Mouse (Mus musculus): ENCODE measurements around the gene Rps11. TPM values are rescaled to one million over a fixed set of nuclear protein-coding genes. Genes with fewer than 3 reads are reported as not detected.

Rps11 gene
- polyA plus RNA-seq, 1 experiment from 2014 or later, result 2,209 TPM

GRCm38 (mm10) chr7:45125144-45125600, 933 bp upstream of the Rps11 start:
- peak overlapping the region; percentile 100 for H3K9ac ChIP-seq (ENCODE audit: low read depth, low read length)
- no peak for DNase-seq (ENCODE audit: low spot score)
- ATAC-seq (replicated peaks; ENCODE audit: low FRiP score), result no peak; the same call in 1 of the 2 replicates
- peak overlapping the region; percentile 99; the same call in 1 of the 2 replicates for H3K4me3 ChIP-seq (ENCODE audit: low read depth, low read length)
- WGBS, result 15% methylated on average over 7 of the region's 7 CpGs
- no peaks in the 10 kb centered on the region for H3K27me3 ChIP-seq (replicated peaks; ENCODE audit: control insufficient read depth, insufficient read depth, low read length)
- H3K4me2 ChIP-seq, result peak overlapping the region; percentile 97
- H3K9me3 ChIP-seq (ENCODE audit: control insufficient read depth, low read length), result no peaks in the 10 kb centered on the region
- peaks cover 50% of the 10 kb centered on the region for H3K36me3 ChIP-seq (ENCODE audit: control insufficient read depth, insufficient read depth, low read length)
- H3K27ac ChIP-seq (ENCODE audit: low read depth, low read length), result peak overlapping the region; percentile 100
- peaks cover 51% of the 10 kb centered on the region for H3K4me1 ChIP-seq (replicated peaks; ENCODE audit: control insufficient read depth, insufficient read depth, low read length)

DNA sequence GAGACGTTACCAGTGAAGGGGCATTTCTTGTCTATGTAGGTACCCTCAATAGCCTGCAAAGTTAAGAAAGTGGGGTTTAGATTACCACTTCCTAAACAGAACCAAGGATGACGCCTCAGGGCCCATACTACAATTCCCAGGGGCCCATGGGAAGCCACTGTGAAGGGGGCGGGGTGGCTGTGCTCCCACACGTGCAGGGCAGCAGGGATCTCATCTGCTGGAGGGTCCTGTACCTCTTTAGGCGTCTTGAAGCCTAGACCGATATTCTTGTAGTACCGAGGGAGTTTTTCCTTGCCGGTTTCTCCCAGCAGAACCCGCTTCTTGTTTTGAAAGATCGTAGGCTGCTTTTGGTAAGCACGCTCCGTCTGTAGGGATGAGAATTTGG, 1.1 kb downstream of the Rps11 start:
- WGBS, result 13% methylated on average over 12 of the region's 12 CpGs
- no peaks in the 10 kb centered on the region for H3K27me3 ChIP-seq (replicated peaks; ENCODE audit: control insufficient read depth, insufficient read depth, low read length)
- peak overlapping the region; percentile 93 for H3K4me3 ChIP-seq (ENCODE audit: low read depth, low read length)
- peaks cover 45% of the 10 kb centered on the region for H3K4me1 ChIP-seq (replicated peaks; ENCODE audit: control insufficient read depth, insufficient read depth, low read length)
- H3K27ac ChIP-seq (ENCODE audit: low read depth, low read length), result peak overlapping the region; percentile 100
- peak overlapping the region; percentile 87 for H3K4me2 ChIP-seq
- no peak for DNase-seq (ENCODE audit: low spot score)
- no peak for ATAC-seq (replicated peaks; ENCODE audit: low FRiP score)
- no peaks in the 10 kb centered on the region for H3K9me3 ChIP-seq (ENCODE audit: control insufficient read depth, low read length)
- peaks cover 56% of the 10 kb centered on the region for H3K36me3 ChIP-seq (ENCODE audit: control insufficient read depth, insufficient read depth, low read length)
- peak overlapping the region; percentile 98 for H3K9ac ChIP-seq (ENCODE audit: low read depth, low read length)

DNA sequence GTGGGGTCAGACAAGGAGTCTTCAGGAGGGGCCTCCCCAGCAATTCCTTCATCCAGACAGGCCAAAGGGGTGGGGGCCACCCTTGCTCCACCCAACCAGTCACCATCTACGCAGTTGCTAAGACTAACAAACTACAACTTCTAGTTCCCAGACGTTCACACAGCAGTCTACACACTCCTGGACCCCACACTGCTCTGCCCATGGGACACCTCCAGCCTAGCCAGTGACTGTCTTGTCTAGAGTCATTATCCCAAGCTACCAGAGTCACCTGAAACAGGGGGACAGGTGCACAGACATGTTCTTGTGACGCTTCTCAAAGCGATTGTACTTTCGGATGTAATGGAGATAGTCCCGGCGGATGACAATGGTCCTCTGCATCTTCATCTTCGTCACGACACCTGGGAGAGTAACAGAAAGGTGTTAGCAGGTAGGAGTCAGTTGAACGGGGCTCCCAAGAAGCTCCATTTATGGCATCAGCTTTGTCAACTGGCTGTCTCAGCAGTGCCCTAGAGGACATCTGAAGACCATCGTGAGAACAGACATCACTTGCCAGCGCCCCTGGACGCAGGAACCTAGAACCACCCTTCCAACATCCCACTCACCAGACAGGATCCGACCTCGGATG, 1.6 kb downstream of the Rps11 start:
- no peak for DNase-seq (ENCODE audit: low spot score)
- peaks cover 49% of the 10 kb centered on the region for H3K4me1 ChIP-seq (replicated peaks; ENCODE audit: control insufficient read depth, insufficient read depth, low read length)
- ATAC-seq (replicated peaks; ENCODE audit: low FRiP score), result no peak
- H3K36me3 ChIP-seq (ENCODE audit: control insufficient read depth, insufficient read depth, low read length), result peaks cover 56% of the 10 kb centered on the region
- peak overlapping the region; percentile 100 for H3K27ac ChIP-seq (ENCODE audit: low read depth, low read length)
- 68% methylated on average over 15 of the region's 15 CpGs for WGBS
- H3K27me3 ChIP-seq (replicated peaks; ENCODE audit: control insufficient read depth, insufficient read depth, low read length), result no peaks in the 10 kb centered on the region
- H3K4me3 ChIP-seq (ENCODE audit: low read depth, low read length), result peak overlapping the region; percentile 93
- H3K9ac ChIP-seq (ENCODE audit: low read depth, low read length), result peak overlapping the region; percentile 98
- peak overlapping the region; percentile 87 for H3K4me2 ChIP-seq
- H3K9me3 ChIP-seq (ENCODE audit: control insufficient read depth, low read length), result no peaks in the 10 kb centered on the region

- Histone ChIP-seq H3K4me1 (replicated peaks; ENCODE audit: control insufficient read depth, insufficient read depth, low read length) (peaks cover 47% of the 10 kb centered on the region), H3K4me3 (ENCODE audit: low read depth, low read length) (peak overlapping the region; percentile 93), H3K9me3 (ENCODE audit: control insufficient read depth, low read length) (no peaks in the 10 kb centered on the region), H3K27me3 (replicated peaks; ENCODE audit: control insufficient read depth, insufficient read depth, low read length) (no peaks in the 10 kb centered on the region), H3K9ac (ENCODE audit: low read depth, low read length) (0 out of 2 replicates have a peak overlapping the region, but pooled peaks have one; percentile 98), H3K4me2 (peak overlapping the region; percentile 87), H3K36me3 (ENCODE audit: control insufficient read depth, insufficient read depth, low read length) (peaks cover 50% of the 10 kb centered on the region), H3K27ac (ENCODE audit: low read depth, low read length) (peak overlapping the region; percentile 100)
- no peak for DNase-seq (ENCODE audit: low spot score)
- ATAC-seq (replicated peaks; ENCODE audit: low FRiP score), result no peak
These were observed 2.3 kb downstream of the Rps11 start for GRCm38 (mm10) chr7:45121966-45122365.

- no peak for DNase-seq (ENCODE audit: low spot score)
- ATAC-seq (replicated peaks; ENCODE audit: low FRiP score), result no peak
- 56% methylated on average over 8 of the region's 8 CpGs for WGBS
- Histone ChIP-seq H3K36me3 (ENCODE audit: control insufficient read depth, insufficient read depth, low read length) (peaks cover 44% of the 10 kb centered on the region), H3K27me3 (replicated peaks; ENCODE audit: control insufficient read depth, insufficient read depth, low read length) (no peaks in the 10 kb centered on the region), H3K4me1 (replicated peaks; ENCODE audit: control insufficient read depth, insufficient read depth, low read length) (peaks cover 41% of the 10 kb centered on the region), H3K27ac (ENCODE audit: low read depth, low read length) (peak overlapping the region; percentile 100), H3K9me3 (ENCODE audit: control insufficient read depth, low read length) (no peaks in the 10 kb centered on the region), H3K4me2 (peak overlapping the region; percentile 87), H3K4me3 (ENCODE audit: low read depth, low read length) (no peak overlapping the region; the same call in 1 of the 2 replicates), H3K9ac (ENCODE audit: low read depth, low read length) (peak overlapping the region; percentile 35; the same call in 1 of the 2 replicates)
These were observed 2.8 kb downstream of the Rps11 start for GRCm38 (mm10) chr7:45121404-45121803.

- no peak overlapping the region for H3K4me2 ChIP-seq
- no peak overlapping the region for H3K4me3 ChIP-seq (ENCODE audit: low read depth, low read length)
- H3K27ac ChIP-seq (ENCODE audit: low read depth, low read length), result peak overlapping the region; percentile 16; the same call in 1 of the 2 replicates
- H3K4me1 ChIP-seq (replicated peaks; ENCODE audit: control insufficient read depth, insufficient read depth, low read length), result peaks cover 34% of the 10 kb centered on the region
- no peaks in the 10 kb centered on the region for H3K27me3 ChIP-seq (replicated peaks; ENCODE audit: control insufficient read depth, insufficient read depth, low read length)
- no peaks in the 10 kb centered on the region for H3K9me3 ChIP-seq (ENCODE audit: control insufficient read depth, low read length)
- DNase-seq (ENCODE audit: low spot score), result no peak
- WGBS, result 72% methylated on average over 5 of the region's 5 CpGs
- no peak overlapping the region for H3K9ac ChIP-seq (ENCODE audit: low read depth, low read length)
- peaks cover 31% of the 10 kb centered on the region for H3K36me3 ChIP-seq (ENCODE audit: control insufficient read depth, insufficient read depth, low read length)
- ATAC-seq (replicated peaks; ENCODE audit: low FRiP score), result no peak
These were observed 4.2 kb downstream of the Rps11 start for GRCm38 (mm10) chr7:45119780-45120709.

GRCm38 (mm10) chr7:45118336-45118735, 5.9 kb downstream of the Rps11 start:
- H3K27me3 ChIP-seq (replicated peaks; ENCODE audit: control insufficient read depth, insufficient read depth, low read length), result no peaks in the 10 kb centered on the region
- DNase-seq (ENCODE audit: low spot score) (no peak), ATAC-seq (replicated peaks; ENCODE audit: low FRiP score) (no peak)
- no peak overlapping the region for H3K4me3 ChIP-seq (ENCODE audit: low read depth, low read length)
- peaks cover 37% of the 10 kb centered on the region for H3K4me1 ChIP-seq (replicated peaks; ENCODE audit: control insufficient read depth, insufficient read depth, low read length)
- H3K36me3 ChIP-seq (ENCODE audit: control insufficient read depth, insufficient read depth, low read length), result peaks cover 31% of the 10 kb centered on the region
- WGBS, result 77% methylated on average over 6 of the region's 6 CpGs
- no peak overlapping the region for H3K9ac ChIP-seq (ENCODE audit: low read depth, low read length)
- no peak overlapping the region for H3K4me2 ChIP-seq
- 0 out of 2 replicates have a peak overlapping the region, but pooled peaks have one; percentile 15 for H3K27ac ChIP-seq (ENCODE audit: low read depth, low read length)
- H3K9me3 ChIP-seq (ENCODE audit: control insufficient read depth, low read length), result no peaks in the 10 kb centered on the region

DNA sequence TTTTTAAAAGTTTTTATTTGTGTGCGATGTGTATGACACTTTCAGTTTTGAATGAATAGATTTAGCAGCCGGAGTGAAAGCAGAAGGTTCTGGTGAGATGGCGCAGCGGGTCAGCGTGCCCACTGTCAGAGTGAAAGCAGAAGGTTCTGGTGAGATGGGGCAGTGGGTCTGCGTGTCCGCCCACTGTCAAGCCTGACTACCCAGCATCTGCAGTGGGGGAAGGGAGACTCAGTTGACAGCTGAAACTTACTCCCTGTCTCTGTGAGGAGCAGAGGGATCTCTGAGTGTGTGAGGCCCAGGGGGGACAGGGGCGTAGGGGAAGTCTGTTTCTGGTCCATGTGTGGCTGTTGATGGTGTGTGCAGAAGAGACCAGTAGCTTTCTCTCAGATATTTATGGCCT, 6.7 kb downstream of the Rps11 start:
- no peak overlapping the region for H3K9ac ChIP-seq (ENCODE audit: low read depth, low read length)
- no peaks in the 10 kb centered on the region for H3K9me3 ChIP-seq (ENCODE audit: control insufficient read depth, low read length)
- 68% methylated on average over 8 of the region's 8 CpGs for WGBS
- H3K27ac ChIP-seq (ENCODE audit: low read depth, low read length), result no peak overlapping the region
- DNase-seq (ENCODE audit: low spot score), result no peak
- no peak overlapping the region for H3K4me3 ChIP-seq (ENCODE audit: low read depth, low read length)
- peaks cover 36% of the 10 kb centered on the region for H3K4me1 ChIP-seq (replicated peaks; ENCODE audit: control insufficient read depth, insufficient read depth, low read length)
- H3K36me3 ChIP-seq (ENCODE audit: control insufficient read depth, insufficient read depth, low read length), result peaks cover 24% of the 10 kb centered on the region
- H3K27me3 ChIP-seq (replicated peaks; ENCODE audit: control insufficient read depth, insufficient read depth, low read length), result no peaks in the 10 kb centered on the region
- no peak for ATAC-seq (replicated peaks; ENCODE audit: low FRiP score)
- H3K4me2 ChIP-seq, result no peak overlapping the region
